Mouse (Mus musculus): ENCODE results near the gene Gm42372. TPM values are rescaled to one million over a fixed set of nuclear protein-coding genes. Genes with fewer than 3 reads are reported as not detected.

The Gm42372 gene
- polyA plus RNA-seq, 1 experiment, result not detected

GRCm38 (mm10) chr7:17026710-17027587, 44.1 kb downstream of the Gm42372 start:
- Histone ChIP-seq H3K27ac (ENCODE audit: insufficient read depth, low read length) (peak overlapping the region; percentile 60), H3K4me3 (ENCODE audit: insufficient read depth, low read length) (peak overlapping the region; percentile 88), H3K4me1 (ENCODE audit: control insufficient read depth, insufficient read depth, low read length) (no peaks in the 10 kb centered on the region)
- TF ChIP-seq POLR2A (IDR thresholded peaks at IDR 0.05; ENCODE audit: low read depth, low read length) (0 out of 2 replicates have a peak, but pooled peaks have one; percentile 31), CTCF (IDR thresholded peaks at IDR 0.05; ENCODE audit: borderline replicate concordance, insufficient read depth, low read length) (peak; percentile 52; the same call in 1 of the 2 replicates)

- Histone ChIP-seq H3K4me3 (ENCODE audit: insufficient read depth, low read length) (peak within 1 kb of the TSS; percentile 88), H3K27ac (ENCODE audit: insufficient read depth, low read length) (peak within 1 kb of the TSS; percentile 60), H3K4me1 (ENCODE audit: control insufficient read depth, insufficient read depth, low read length) (no peaks in the 10 kb centered on the region)
- TF ChIP-seq CTCF (IDR thresholded peaks at IDR 0.05; ENCODE audit: borderline replicate concordance, insufficient read depth, low read length), result no peak
- TF ChIP-seq POLR2A (IDR thresholded peaks at IDR 0.05; ENCODE audit: low read depth, low read length), result peak; percentile 44
Observed at GRCm38 (mm10) chr7:17027588-17028343, 44.9 kb downstream of the Gm42372 start, which contains the start of gene Ppp5c. Gene Ppp5c, minus strand, starts transcription at chr7:17027924.

GRCm38 (mm10) chr7:17028923-17029322, 46.0 kb downstream of the Gm42372 start:
- TF ChIP-seq CTCF (IDR thresholded peaks at IDR 0.05; ENCODE audit: borderline replicate concordance, insufficient read depth, low read length) (no peak), POLR2A (IDR thresholded peaks at IDR 0.05; ENCODE audit: low read depth, low read length) (no peak)
- Histone ChIP-seq H3K4me3 (ENCODE audit: insufficient read depth, low read length) (no peak overlapping the region), H3K27ac (ENCODE audit: insufficient read depth, low read length) (no peak overlapping the region), H3K4me1 (ENCODE audit: control insufficient read depth, insufficient read depth, low read length) (no peaks in the 10 kb centered on the region)

GRCm38 (mm10) chr7:17030239-17030638, 47.4 kb downstream of the Gm42372 start:
- no peak overlapping the region for H3K27ac ChIP-seq (ENCODE audit: insufficient read depth, low read length)
- no peaks in the 10 kb centered on the region for H3K4me1 ChIP-seq (ENCODE audit: control insufficient read depth, insufficient read depth, low read length)
- H3K4me3 ChIP-seq (ENCODE audit: insufficient read depth, low read length), result no peak overlapping the region
- TF ChIP-seq POLR2A (IDR thresholded peaks at IDR 0.05; ENCODE audit: low read depth, low read length) (no peak), CTCF (IDR thresholded peaks at IDR 0.05; ENCODE audit: borderline replicate concordance, insufficient read depth, low read length) (no peak)

Other genes starting within 250 kb of the Gm42372 start
- gene Ap2s1, start 244.7 kb upstream of the Gm42372 start, polyA plus RNA-seq (2011; ENCODE audit: insufficient read length, low read depth, missing spikeins), result 118 and 124 TPM in 2 replicates
- 47.9 and 74.5 TPM in 2 replicates for gene Slc1a5, start 201.7 kb upstream of the Gm42372 start, polyA plus RNA-seq (2011; ENCODE audit: insufficient read length, low read depth, missing spikeins)
- gene Strn4, start 167.2 kb upstream of the Gm42372 start, polyA plus RNA-seq (2011; ENCODE audit: insufficient read length, low read depth, missing spikeins), result 58.4 and 67.1 TPM in 2 replicates
- gene Fkrp, start 166.4 kb upstream of the Gm42372 start, polyA plus RNA-seq (2011; ENCODE audit: insufficient read length, low read depth, missing spikeins), result 21.0 and 25.2 TPM in 2 replicates
- 17.2 and 17.8 TPM in 2 replicates for gene Prkd2, start 140.2 kb upstream of the Gm42372 start, polyA plus RNA-seq (2011; ENCODE audit: insufficient read length, low read depth, missing spikeins)
- gene Dact3, start 107.8 kb upstream of the Gm42372 start, polyA plus RNA-seq (2011; ENCODE audit: insufficient read length, low read depth, missing spikeins), result 34.8 and 37.3 TPM in 2 replicates
- gene Gng8, start 91.3 kb upstream of the Gm42372 start, polyA plus RNA-seq (2011; ENCODE audit: insufficient read length, low read depth, missing spikeins), result 24.1 and 24.7 TPM in 2 replicates
- gene Ptgir, start 76.6 kb upstream of the Gm42372 start, polyA plus RNA-seq (2011; ENCODE audit: insufficient read length, low read depth, missing spikeins), result 1.4 and 1.6 TPM in 2 replicates
- gene Calm3, start 59.0 kb upstream of the Gm42372 start, polyA plus RNA-seq (2011; ENCODE audit: insufficient read length, low read depth, missing spikeins), result 520 and 588 TPM in 2 replicates
- 0.73 and 1.3 TPM in 2 replicates for gene Pnmal2, start 38.4 kb upstream of the Gm42372 start, polyA plus RNA-seq (2011; ENCODE audit: insufficient read length, low read depth, missing spikeins)
- not detected in 2 replicates for gene Pnmal1, start 23.4 kb upstream of the Gm42372 start, polyA plus RNA-seq (2011; ENCODE audit: insufficient read length, low read depth, missing spikeins)
- 9.4 and 15.0 TPM in 2 replicates for gene Ccdc8, start 9.6 kb downstream of the Gm42372 start, polyA plus RNA-seq (2011; ENCODE audit: insufficient read length, low read depth, missing spikeins)
- 63.2 and 72.7 TPM in 2 replicates for gene Ppp5c, start 44.8 kb downstream of the Gm42372 start, polyA plus RNA-seq (2011; ENCODE audit: insufficient read length, low read depth, missing spikeins)
- gene Hif3a, start 79.3 kb downstream of the Gm42372 start, polyA plus RNA-seq (2011; ENCODE audit: insufficient read length, low read depth, missing spikeins), result 0.16 TPM in 1 of 2 replicates, not detected in the other
- gene Psg16, start 91.0 kb downstream of the Gm42372 start, polyA plus RNA-seq (2011; ENCODE audit: insufficient read length, low read depth, missing spikeins), result 0.12 TPM in 1 of 2 replicates, not detected in the other
- gene Ceacam3, start 167.2 kb downstream of the Gm42372 start, polyA plus RNA-seq (2011; ENCODE audit: insufficient read length, low read depth, missing spikeins), result not detected in 2 replicates
- gene Psg29, start 220.4 kb downstream of the Gm42372 start, polyA plus RNA-seq (2011; ENCODE audit: insufficient read length, low read depth, missing spikeins), result not detected in 2 replicates

Data from embryonic fibroblast, embryonic 13.5 days (primary cell).